Mouse (Mus musculus) embryonic fibroblast, embryonic 13.5 days (primary cell): ENCODE data around the gene Arid3b. TPM values are rescaled to one million over a fixed set of nuclear protein-coding genes. Genes with fewer than 3 reads are reported as not detected.

Experiments used
- H3K27ac ChIP-seq: 2 replicates; pipeline ENCODE4 v1.5.1; 2012; ENCODE audit warnings: low read length, control low read depth, inconsistent platforms; ENCODE audit not compliant: insufficient read depth
- H3K4me1 ChIP-seq: 2 replicates; pipeline ENCODE4 v1.6.1; 2011; ENCODE audit warnings: low read length; ENCODE audit not compliant: control insufficient read depth, insufficient read depth
- H3K4me3 ChIP-seq: 2 replicates; pipeline ENCODE4 v1.5.1; 2011; ENCODE audit warnings: mild to moderate bottlenecking, control low read depth, low read length; ENCODE audit not compliant: insufficient read depth
- CTCF ChIP-seq: IDR thresholded peaks from 2 replicates; pipeline ENCODE4 v1.5.1; 2011; ENCODE audit warnings: mild to moderate bottlenecking, control low read depth, low read length, moderate library complexity, borderline replicate concordance; ENCODE audit not compliant: insufficient read depth
- POLR2A ChIP-seq: IDR thresholded peaks from 2 replicates; pipeline ENCODE4 v1.6.1; 2011; ENCODE audit warnings: low read depth, mild to moderate bottlenecking, control low read depth, low read length, moderate library complexity
- polyA plus RNA-seq: library from polyadenylated mRNA; stranded (reverse); fragments of >200 nt; gene quantifications from 2 replicates; pipeline ENCODE4 v1.2.4, GENCODE M21; 2011; ENCODE audit warnings: low read depth; ENCODE audit not compliant: missing spikeins, insufficient read length

Arid3b gene
- polyA plus RNA-seq, 1 experiment, result 4.5 TPM

GRCm38 (mm10) chr9:57833762-57834471 lies 2.7 kb downstream of the Arid3b start:
- Histone ChIP-seq H3K4me1 (peaks cover 13% of the 10 kb centered on the region), H3K4me3 (no peak overlapping the region), H3K27ac (no peak overlapping the region)
- TF ChIP-seq CTCF (no peak), POLR2A (no peak)

- Histone ChIP-seq H3K4me1 (peaks cover 10% of the 10 kb centered on the region), H3K4me3 (no peak overlapping the region), H3K27ac (no peak overlapping the region)
- TF ChIP-seq POLR2A, result no peak
- no peak for TF ChIP-seq CTCF
These were observed 5.1 kb downstream of the Arid3b start for GRCm38 (mm10) chr9:57831267-57832082.

- no peak overlapping the region for H3K27ac ChIP-seq
- no peak overlapping the region for H3K4me3 ChIP-seq
- peaks cover 10% of the 10 kb centered on the region for H3K4me1 ChIP-seq
- TF ChIP-seq POLR2A (no peak), CTCF (no peak)
These were observed 6.6 kb downstream of the Arid3b start for GRCm38 (mm10) chr9:57829812-57830557.

- H3K4me1 ChIP-seq, result no peaks in the 10 kb centered on the region
- no peak for TF ChIP-seq POLR2A
- TF ChIP-seq CTCF, result no peak
- no peak overlapping the region for H3K4me3 ChIP-seq
- H3K27ac ChIP-seq, result no peak overlapping the region
These were observed 13.2 kb downstream of the Arid3b start for GRCm38 (mm10) chr9:57823397-57823796.

- TF ChIP-seq CTCF (no peak), POLR2A (no peak)
- Histone ChIP-seq H3K27ac (no peak overlapping the region), H3K4me3 (no peak overlapping the region), H3K4me1 (no peaks in the 10 kb centered on the region)
These were observed 13.8 kb downstream of the Arid3b start for GRCm38 (mm10) chr9:57822812-57823211.

- TF ChIP-seq POLR2A, result no peak
- TF ChIP-seq CTCF, result no peak
- no peak overlapping the region for H3K4me3 ChIP-seq
- no peaks in the 10 kb centered on the region; the same call in 1 of the 2 replicates for H3K4me1 ChIP-seq
- no peak overlapping the region for H3K27ac ChIP-seq
These were observed 16.2 kb downstream of the Arid3b start for GRCm38 (mm10) chr9:57820186-57821080.

- Histone ChIP-seq H3K27ac (no peak overlapping the region), H3K4me3 (no peak overlapping the region), H3K4me1 (no peaks in the 10 kb centered on the region; the same call in 1 of the 2 replicates)
- TF ChIP-seq POLR2A (no peak), CTCF (no peak)
These were observed 19.3 kb downstream of the Arid3b start for GRCm38 (mm10) chr9:57817220-57817667.

- no peak for TF ChIP-seq POLR2A
- TF ChIP-seq CTCF, result no peak
- H3K4me3 ChIP-seq, result no peak overlapping the region
- H3K27ac ChIP-seq, result no peak overlapping the region
- no peaks in the 10 kb centered on the region; the same call in 1 of the 2 replicates for H3K4me1 ChIP-seq
These were observed 21.7 kb downstream of the Arid3b start for GRCm38 (mm10) chr9:57814866-57815265.
